Mouse (Mus musculus) C2C12 (cell line): ENCODE measurements at regions not wholly inside any gene's neighbourhood (a gene's known extent, or its start where the extent isn't known, plus 50 kb on each side); places are given as distances from the start of the nearest gene placed in this dataset.

Experiments used
- H3K27me3 ChIP-seq: one replicate; pipeline ENCODE4 v1.6.1; 2011; ENCODE audit not compliant: control insufficient read depth, insufficient read depth, insufficient read length
- H3K36me3 ChIP-seq: one replicate; pipeline ENCODE4 v1.6.1; 2011; ENCODE audit not compliant: control insufficient read depth, insufficient read depth
- H3K4me3 ChIP-seq: one replicate; pipeline ENCODE4 v1.5.1; 2011; ENCODE audit warnings: mild to moderate bottlenecking, control low read depth; ENCODE audit not compliant: poor library complexity, insufficient read depth, severe bottlenecking
- H3K79me2 ChIP-seq: one replicate; pipeline ENCODE4 v1.6.1; 2011; ENCODE audit not compliant: control insufficient read depth, insufficient read depth
- H3K79me3 ChIP-seq: one replicate; pipeline ENCODE4 v1.6.1; 2011; ENCODE audit warnings: low read depth, control low read depth
- H3ac ChIP-seq: one replicate; pipeline ENCODE3; 2011; ENCODE audit warnings: low read depth; ENCODE audit not compliant: control insufficient read depth, insufficient read length
- CEBPB ChIP-seq: IDR thresholded peaks from one replicate; pipeline ENCODE4 v1.6.1; 2011; ENCODE audit warnings: low read depth, mild to moderate bottlenecking, control low read depth, moderate library complexity
- CTCF ChIP-seq: IDR thresholded peaks from one replicate; pipeline ENCODE4 v1.5.1; 2011; ENCODE audit not compliant: control insufficient read depth, insufficient read depth, insufficient read length
- FOSL1 ChIP-seq: IDR thresholded peaks from one replicate; pipeline ENCODE4 v1.8.0; 2011; ENCODE audit warnings: mild to moderate bottlenecking, low read length; ENCODE audit not compliant: poor library complexity, insufficient read depth, severe bottlenecking
- MAX ChIP-seq: IDR thresholded peaks from one replicate; pipeline ENCODE4 v1.6.1; 2011; ENCODE audit warnings: mild to moderate bottlenecking, control low read depth
- MYOD1 ChIP-seq: IDR thresholded peaks from one replicate; pipeline ENCODE4 v1.6.1; 2011; ENCODE audit warnings: low read depth; ENCODE audit not compliant: control insufficient read depth, insufficient read length
- MYOG ChIP-seq: IDR thresholded peaks from one replicate; pipeline ENCODE4 v1.6.1; 2011; ENCODE audit not compliant: control insufficient read depth, insufficient read length; ENCODE audit errors: extremely low read depth
- USF1 ChIP-seq: IDR thresholded peaks from one replicate; pipeline ENCODE4 v1.6.1; 2011; ENCODE audit warnings: low read depth, mild to moderate bottlenecking, control low read depth, moderate library complexity

- Histone ChIP-seq H3K27me3 (no peaks in the 10 kb centered on the region), H3K36me3 (no peaks in the 10 kb centered on the region), H3K79me3 (no peaks in the 10 kb centered on the region), H3K4me3 (no peak overlapping the region), H3ac (no peak overlapping the region), H3K79me2 (no peaks in the 10 kb centered on the region)
- TF ChIP-seq MYOD1 (no peak), MYOG (no peak), MAX (no peak), USF1 (no peak), CEBPB (no peak), FOSL1 (no peak), CTCF (no peak)
Measured at GRCm38 (mm10) chr2:146565693-146566092, 53.5 kb upstream of the Ralgapa2 start.

- H3K4me3 ChIP-seq, result no peak overlapping the region
- no peak overlapping the region for H3ac ChIP-seq
- TF ChIP-seq USF1 (no peak), MYOD1 (no peak), MYOG (no peak), FOSL1 (no peak), CEBPB (no peak), MAX (no peak), CTCF (no peak)
- no peaks in the 10 kb centered on the region for H3K79me3 ChIP-seq
- H3K79me2 ChIP-seq, result no peaks in the 10 kb centered on the region
- H3K36me3 ChIP-seq, result no peaks in the 10 kb centered on the region
- H3K27me3 ChIP-seq, result no peaks in the 10 kb centered on the region
Measured at GRCm38 (mm10) chr2:146568171-146568842, 56.2 kb upstream of the Ralgapa2 start.

- Histone ChIP-seq H3K79me2 (no peaks in the 10 kb centered on the region), H3K36me3 (no peaks in the 10 kb centered on the region), H3K27me3 (no peaks in the 10 kb centered on the region), H3K4me3 (no peak overlapping the region), H3ac (no peak overlapping the region), H3K79me3 (no peaks in the 10 kb centered on the region)
- TF ChIP-seq CEBPB (no peak), MYOG (no peak), MAX (no peak), MYOD1 (no peak), USF1 (no peak), CTCF (no peak)
Measured at GRCm38 (mm10) chr2:146571036-146571435, 58.9 kb upstream of the Ralgapa2 start.

DNA sequence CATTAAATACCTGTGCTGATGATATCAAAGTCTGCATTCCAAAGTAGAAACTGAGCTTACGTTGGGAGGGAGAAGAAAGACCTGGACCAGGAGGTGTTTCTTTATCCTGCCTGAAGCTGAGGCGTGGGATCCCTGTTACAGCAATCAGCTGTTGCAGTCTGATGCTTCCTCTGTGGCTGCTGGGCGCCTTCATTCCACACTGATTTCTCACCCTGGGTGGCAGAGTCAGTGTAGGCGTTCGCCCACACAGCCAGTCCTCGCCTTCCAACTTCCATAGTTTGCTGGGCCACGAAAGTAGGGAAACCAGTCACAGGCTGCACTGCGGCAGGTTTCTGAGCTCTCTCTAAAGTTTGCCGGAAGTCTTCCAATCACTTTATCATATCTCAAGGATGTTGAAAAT is 59.7 kb upstream of the Ralgapa2 start:
- H3K27me3 ChIP-seq, result no peaks in the 10 kb centered on the region
- no peak overlapping the region for H3K4me3 ChIP-seq
- H3K36me3 ChIP-seq, result no peaks in the 10 kb centered on the region
- no peak for TF ChIP-seq CTCF
- no peak for TF ChIP-seq FOSL1
- peak; percentile 24 for TF ChIP-seq MYOD1
- no peaks in the 10 kb centered on the region for H3K79me3 ChIP-seq
- H3ac ChIP-seq, result no peak overlapping the region
- no peaks in the 10 kb centered on the region for H3K79me2 ChIP-seq

DNA sequence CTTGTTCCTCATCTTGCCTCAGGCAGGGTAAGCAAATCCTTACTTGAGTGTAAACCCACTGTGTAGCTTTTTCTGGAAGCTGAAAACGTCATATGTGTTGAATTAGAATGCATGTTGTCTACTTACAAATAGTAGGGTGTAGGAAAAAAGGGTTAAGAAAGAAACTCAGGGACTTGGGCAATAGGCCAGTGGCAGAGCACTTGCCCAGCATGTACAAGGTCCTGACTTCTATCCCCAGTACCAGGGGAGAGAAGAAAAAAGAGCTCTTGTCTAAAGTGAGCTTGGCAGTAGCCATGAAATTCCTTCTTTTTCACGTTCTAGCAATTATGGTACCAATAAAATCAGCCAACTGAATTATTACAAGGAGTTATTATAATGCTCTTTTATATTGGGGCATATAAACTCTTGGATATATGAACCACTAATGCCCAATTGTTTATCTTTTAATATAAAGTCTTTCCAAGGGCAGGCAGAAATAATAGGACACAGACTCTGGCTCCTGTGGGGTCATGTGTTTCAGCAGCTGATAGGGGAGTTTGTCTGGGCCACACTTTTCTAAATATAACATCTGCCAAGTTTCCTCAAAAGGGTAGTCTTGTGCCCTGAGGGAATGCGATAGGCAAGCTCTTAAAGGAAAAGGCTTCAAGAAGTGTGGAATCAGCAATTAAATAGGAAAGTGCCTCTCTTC is 63.6 kb upstream of the Ralgapa2 start:
- H3K27me3 ChIP-seq, result no peaks in the 10 kb centered on the region
- H3K79me3 ChIP-seq, result no peaks in the 10 kb centered on the region
- no peak overlapping the region for H3K4me3 ChIP-seq
- TF ChIP-seq FOSL1, result no peak
- no peak for TF ChIP-seq MYOD1
- TF ChIP-seq MYOG, result no peak
- TF ChIP-seq CEBPB, result no peak
- no peak for TF ChIP-seq MAX
- TF ChIP-seq CTCF, result no peak
- no peak for TF ChIP-seq USF1
- no peaks in the 10 kb centered on the region for H3K79me2 ChIP-seq
- no peak overlapping the region for H3ac ChIP-seq
- H3K36me3 ChIP-seq, result no peaks in the 10 kb centered on the region
